Mouse (Mus musculus) bone marrow, adult 2 months (tissue): ENCODE results near the gene Zbtb9. TPM values are rescaled to one million over a fixed set of nuclear protein-coding genes. Genes with fewer than 3 reads are reported as not detected.
A peak's percentile ranks its signal among the peaks of the same experiment; 100 is the strongest.

Experiments
- H3K27ac ChIP-seq: fragments of 200-500 bp; 2 replicates; pipeline ENCODE4 v1.5.1; 2012; ENCODE audit warnings: low read depth, mild to moderate bottlenecking, control low read depth, inconsistent platforms, low read length; ENCODE audit not compliant: control insufficient read depth, poor library complexity, insufficient read depth
- H3K4me1 ChIP-seq: fragments of 200-500 bp; 2 replicates; pipeline ENCODE4 v1.6.1; 2011; ENCODE audit warnings: low read length; ENCODE audit not compliant: control insufficient read depth, insufficient read depth
- H3K4me3 ChIP-seq: fragments of 200-500 bp; replicated peaks from 2 replicates; pipeline ENCODE3; 2011; ENCODE audit warnings: mild to moderate bottlenecking, low read depth, low read length, control low read depth; ENCODE audit not compliant: control insufficient read depth
- CTCF ChIP-seq: fragments of 200-500 bp; IDR thresholded peaks from 2 replicates; pipeline ENCODE4 v1.5.1; 2011; ENCODE audit warnings: low read length, control low read depth; ENCODE audit not compliant: control insufficient read depth, insufficient read depth
- POLR2A ChIP-seq: fragments of 200-500 bp; IDR thresholded peaks from 2 replicates; pipeline ENCODE4 v1.6.1; 2011; ENCODE audit warnings: low read depth, mild to moderate bottlenecking, control low read depth, low read length, borderline replicate concordance; ENCODE audit not compliant: control insufficient read depth
- WGBS: fragments of 180-500 bp; shearing (Covaris S2); methylation state at CpG from one replicate; pipeline ENCODE4 v1.1.7; 2018; 5-methylcytosine and 5-hydroxymethylcytosine counted together
- polyA plus RNA-seq: library from polyadenylated mRNA; stranded (reverse); fragments of >200 nt; gene quantifications from 2 replicates; pipeline ENCODE4 v1.2.4, GENCODE M21; 2011; ENCODE audit warnings: low replicate concordance; ENCODE audit not compliant: missing spikeins, insufficient read depth, insufficient read length

Zbtb9 gene
- polyA plus RNA-seq, 1 experiment, result 10.2 TPM

DNA sequence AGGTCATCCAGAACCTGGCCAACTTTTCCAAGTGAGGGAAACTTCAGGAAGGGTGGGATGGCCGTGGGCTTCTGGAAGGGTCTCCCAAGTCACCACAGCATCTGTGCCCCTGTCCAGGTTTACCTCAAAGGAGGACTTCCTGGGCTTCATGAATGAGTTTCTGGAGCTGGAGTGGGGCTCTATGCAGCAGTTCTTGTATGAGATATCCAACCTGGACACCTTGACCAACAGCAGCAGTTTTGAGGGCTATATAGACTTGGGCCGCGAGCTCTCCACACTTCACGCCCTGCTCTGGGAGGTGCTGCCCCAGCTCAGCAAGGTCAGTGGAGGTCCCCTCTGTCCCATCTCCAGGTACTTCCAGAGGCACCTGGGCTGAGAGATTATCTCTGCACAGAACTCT, 13.2 kb upstream of the Zbtb9 start:
- 90% methylated on average over 4 of the region's 4 CpGs for WGBS
- TF ChIP-seq POLR2A (no peak), CTCF (no peak)
- H3K27ac ChIP-seq, result no peak overlapping the region
- H3K4me3 ChIP-seq, result no peak overlapping the region
- H3K4me1 ChIP-seq, result no peaks in the 10 kb centered on the region; the same call in 1 of the 2 replicates

DNA sequence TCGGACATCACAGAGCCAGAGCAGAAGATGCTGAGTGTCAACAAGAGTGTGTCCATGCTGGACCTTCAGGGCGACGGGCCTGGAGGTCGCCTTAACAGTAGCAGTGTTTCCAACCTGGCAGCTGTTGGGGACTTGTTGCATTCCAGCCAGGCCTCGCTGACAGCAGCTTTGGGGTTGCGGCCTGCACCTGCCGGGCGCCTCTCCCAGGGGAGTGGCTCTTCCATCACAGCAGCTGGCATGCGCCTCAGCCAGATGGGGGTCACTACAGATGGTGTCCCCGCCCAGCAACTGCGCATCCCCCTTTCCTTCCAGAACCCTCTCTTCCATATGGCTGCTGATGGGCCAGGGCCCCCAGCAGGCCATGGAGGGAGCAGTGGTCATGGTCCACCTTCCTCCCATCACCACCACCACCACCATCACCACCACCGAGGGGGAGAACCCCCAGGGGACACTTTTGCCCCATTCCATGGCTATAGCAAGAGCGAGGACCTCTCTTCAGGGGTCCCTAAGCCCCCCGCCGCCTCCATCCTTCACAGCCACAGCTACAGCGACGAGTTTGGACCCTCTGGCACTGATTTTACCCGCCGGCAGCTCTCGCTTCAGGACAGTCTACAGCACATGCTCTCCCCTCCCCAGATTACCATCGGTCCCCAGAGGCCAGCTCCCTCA, 11.3 kb upstream of the Zbtb9 start:
- 91% methylated on average over 21 of the region's 21 CpGs for WGBS
- no peak for TF ChIP-seq CTCF
- TF ChIP-seq POLR2A, result no peak
- Histone ChIP-seq H3K27ac (no peak overlapping the region), H3K4me3 (no peak overlapping the region), H3K4me1 (no peaks in the 10 kb centered on the region)

DNA sequence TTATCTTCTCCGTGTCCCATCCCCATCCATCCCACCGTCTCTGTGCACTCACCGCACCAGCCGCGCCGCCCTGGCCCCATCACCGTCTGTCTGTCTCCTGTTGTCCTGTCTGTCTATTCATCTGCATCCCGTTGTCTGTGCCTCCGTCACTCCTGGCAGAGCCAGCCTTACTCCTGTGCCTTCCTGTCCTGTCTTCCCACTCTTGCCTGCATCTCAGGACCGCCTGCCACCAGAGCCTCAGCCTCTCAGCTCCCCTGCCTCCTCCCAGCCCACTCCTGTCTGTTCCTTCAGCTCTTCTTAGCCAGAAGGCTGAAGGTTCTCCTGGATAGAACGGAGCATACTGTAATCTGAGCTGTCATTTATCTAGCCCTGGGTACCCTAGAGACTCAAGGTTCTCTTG, 6.0 kb upstream of the Zbtb9 start:
- TF ChIP-seq CTCF (no peak), POLR2A (no peak)
- H3K27ac ChIP-seq, result no peak overlapping the region
- WGBS, result 92% methylated on average over 11 of the region's 11 CpGs

GRCm38 (mm10) chr17:26967477-26967876, 5.5 kb upstream of the Zbtb9 start:
- no peaks in the 10 kb centered on the region for H3K4me1 ChIP-seq
- no peak overlapping the region for H3K27ac ChIP-seq
- H3K4me3 ChIP-seq, result no peak overlapping the region
- no peak for TF ChIP-seq POLR2A
- TF ChIP-seq CTCF, result no peak
- WGBS, result 92% methylated on average over 6 of the region's 6 CpGs

More for the DNA sequence above, 6.0 kb upstream of the Zbtb9 start:
- Histone ChIP-seq H3K4me1 (no peaks in the 10 kb centered on the region), H3K4me3 (no peak overlapping the region)

- Histone ChIP-seq H3K4me1 (no peaks in the 10 kb centered on the region), H3K4me3 (no peak overlapping the region), H3K27ac (no peak overlapping the region)
- 82% methylated on average over 6 of the region's 6 CpGs for whole genome bisulfite sequencing
- TF ChIP-seq POLR2A, result no peak
- no peak for TF ChIP-seq CTCF
These were observed 4.8 kb upstream of the Zbtb9 start for GRCm38 (mm10) chr17:26968200-26968611.

DNA sequence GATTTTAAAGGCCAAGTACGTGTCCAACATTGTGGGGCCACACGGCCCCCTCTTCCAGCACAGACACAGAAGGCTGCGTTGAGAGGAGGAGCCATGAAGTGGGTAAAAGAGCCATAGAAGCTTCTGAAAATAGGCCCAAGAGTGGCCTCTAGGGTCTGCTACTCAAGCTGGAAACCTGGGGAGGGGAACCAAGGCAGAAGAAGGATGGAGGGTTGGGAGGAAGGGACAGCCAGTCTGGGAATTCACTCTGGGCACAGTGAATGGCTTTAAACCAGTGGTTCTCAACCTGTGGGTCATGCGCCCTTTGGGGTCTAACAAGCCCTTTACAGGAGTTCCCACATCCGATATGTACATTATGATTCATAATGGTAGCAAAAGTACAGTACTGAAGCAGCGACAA, 3.7 kb upstream of the Zbtb9 start:
- TF ChIP-seq CTCF, result no peak
- no peak for TF ChIP-seq POLR2A
- 80% methylated on average over 6 of the region's 6 CpGs for WGBS
- Histone ChIP-seq H3K4me1 (no peaks in the 10 kb centered on the region; the same call in 1 of the 2 replicates), H3K4me3 (no peak overlapping the region), H3K27ac (no peak overlapping the region)

GRCm38 (mm10) chr17:26970221-26970620, 2.7 kb upstream of the Zbtb9 start:
- no peak overlapping the region for H3K27ac ChIP-seq
- TF ChIP-seq CTCF (no peak), POLR2A (no peak)
- H3K4me3 ChIP-seq, result no peak overlapping the region
- H3K4me1 ChIP-seq, result no peaks in the 10 kb centered on the region; the same call in 1 of the 2 replicates
- 66% methylated on average over 12 of the region's 12 CpGs for WGBS

DNA sequence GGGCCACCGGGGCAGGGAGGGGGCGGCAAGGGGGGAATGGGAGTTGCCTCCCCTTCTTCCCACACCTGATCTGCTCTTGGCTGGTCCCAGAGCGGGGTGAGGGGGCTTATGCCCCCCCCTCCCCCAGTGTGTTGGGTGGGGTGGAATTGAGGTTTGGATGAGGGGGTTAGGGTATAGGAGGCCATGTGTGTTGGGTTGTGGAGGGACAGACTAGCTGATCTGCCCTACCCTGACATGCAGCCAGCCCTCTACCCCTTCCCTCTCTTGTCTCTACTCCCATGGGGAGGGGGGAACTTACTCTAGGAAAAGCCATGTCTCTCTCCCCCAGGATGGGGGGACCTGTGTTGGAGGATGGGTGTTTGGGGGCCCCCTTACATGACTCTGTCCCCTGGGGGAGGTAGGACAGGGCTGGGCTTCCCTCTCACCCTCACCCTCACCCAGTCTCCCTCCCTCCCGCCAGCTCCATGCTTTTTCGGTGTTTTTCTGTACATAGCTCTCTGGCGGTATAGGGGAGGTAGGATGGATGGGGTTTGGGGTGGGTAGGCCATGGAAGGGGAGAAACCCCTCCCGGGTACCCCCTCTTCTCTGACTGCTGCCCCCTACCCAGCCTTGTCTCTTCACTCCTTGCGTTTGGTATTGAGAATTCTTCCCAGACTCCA, 1.6 kb upstream of the Zbtb9 start:
- Histone ChIP-seq H3K27ac (no peak overlapping the region), H3K4me1 (no peaks in the 10 kb centered on the region; the same call in 1 of the 2 replicates), H3K4me3 (no peak overlapping the region)
- TF ChIP-seq CTCF (no peak), POLR2A (no peak)
- WGBS, result 78% methylated on average over 8 of the region's 8 CpGs

DNA sequence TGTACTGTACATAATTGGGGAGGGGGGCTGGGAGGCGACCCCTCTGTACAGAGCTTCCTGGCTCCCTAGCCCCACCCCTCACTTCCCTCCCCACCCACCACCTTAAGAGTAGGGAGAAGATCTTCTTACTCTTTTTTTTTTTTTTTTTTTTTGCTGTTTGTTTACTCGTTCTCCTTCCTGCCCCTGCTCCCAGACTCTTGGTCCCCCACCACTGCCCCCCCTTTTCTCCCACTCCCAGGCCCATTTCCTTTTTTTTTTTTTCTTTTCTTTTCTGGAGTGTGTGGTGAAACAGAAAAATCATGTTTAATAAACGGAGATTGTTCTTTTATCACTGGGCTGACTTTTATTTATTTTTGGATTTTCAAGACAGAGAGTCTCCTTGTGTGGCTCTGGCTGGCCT, 860 bp upstream of the Zbtb9 start:
- H3K4me1 ChIP-seq, result no peaks in the 10 kb centered on the region; the same call in 1 of the 2 replicates

More for the DNA sequence above, 860 bp upstream of the Zbtb9 start:
- TF ChIP-seq CTCF (no peak), POLR2A (no peak)
- WGBS, result 2% methylated on average over 3 of the region's 3 CpGs
- H3K27ac ChIP-seq, result peak overlapping the region; percentile 92
- peak overlapping the region; percentile 99 for H3K4me3 ChIP-seq
